Mouse (Mus musculus): ENCODE measurements at regions not wholly inside any gene's neighbourhood (a gene's known extent, or its start where the extent isn't known, plus 50 kb on each side); places are given as distances from the start of the nearest gene placed in this dataset.
"Not testable (repeated sequence)": the region's sequence is repeated elsewhere in the genome, so short reads cannot be mapped to it uniquely, and the experiment has no call there.

DNA sequence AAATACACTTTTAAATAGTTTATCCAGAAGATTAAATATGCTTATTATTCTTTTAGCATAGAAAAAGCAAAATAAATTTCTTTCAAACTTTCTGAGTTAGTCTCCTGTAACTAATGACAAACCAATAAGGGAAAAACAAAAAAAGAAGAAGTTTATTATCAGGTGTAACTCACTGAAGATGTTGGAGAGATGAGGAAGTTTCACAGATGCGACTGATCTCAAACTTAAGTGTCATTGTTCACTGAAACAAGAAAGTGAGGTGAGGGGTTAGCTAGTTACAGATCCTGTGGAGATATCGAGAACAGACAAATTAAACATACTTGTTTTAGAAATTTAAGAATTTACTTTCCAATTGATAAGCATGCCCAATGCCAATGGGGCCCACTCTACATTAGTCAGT lies 199.2 kb downstream of the Wdr20rt start:
- no peak for DNase-seq

DNA sequence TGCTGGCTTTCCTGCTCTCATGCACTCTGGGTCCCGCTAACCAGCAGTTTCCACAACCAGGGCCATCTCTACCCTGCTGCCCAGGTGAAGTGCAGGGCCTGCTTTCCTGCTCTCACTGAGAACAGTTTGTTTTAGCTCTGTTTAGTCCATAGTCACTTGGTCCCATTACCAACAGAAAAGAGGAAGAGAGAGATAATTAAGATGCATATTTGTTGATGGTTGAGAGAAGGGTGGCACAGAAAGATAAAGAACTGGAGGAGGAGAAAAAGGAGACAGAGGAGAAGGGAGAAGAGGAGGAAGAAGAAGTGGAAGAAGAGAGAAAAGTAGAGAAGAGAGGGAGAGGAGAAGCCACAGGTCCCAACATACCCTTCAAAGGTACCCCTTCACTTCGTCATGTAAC lies 200.1 kb downstream of the Wdr20rt start:
- DNase-seq: no peak

DNA sequence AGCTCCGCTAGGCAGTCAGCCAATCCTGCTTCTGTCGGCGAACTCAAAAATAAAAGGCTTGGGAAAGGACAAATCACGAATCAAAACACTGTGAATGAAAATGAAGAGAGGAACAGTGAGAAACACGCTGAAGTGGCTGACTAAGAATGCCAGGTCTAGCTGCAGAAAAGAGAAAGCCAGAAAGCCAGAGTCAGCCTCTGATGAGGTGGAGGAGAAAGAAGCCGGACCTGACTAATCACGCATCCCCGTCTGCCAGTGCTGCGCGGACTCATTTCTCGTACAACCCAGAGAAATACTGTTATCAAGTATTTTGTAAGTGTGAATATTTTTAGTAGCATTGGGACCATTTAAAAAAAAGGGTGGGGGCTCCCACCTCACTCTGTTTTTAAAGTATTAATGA lies 201.6 kb downstream of the Wdr20rt start:
- no peak for DNase-seq

DNA sequence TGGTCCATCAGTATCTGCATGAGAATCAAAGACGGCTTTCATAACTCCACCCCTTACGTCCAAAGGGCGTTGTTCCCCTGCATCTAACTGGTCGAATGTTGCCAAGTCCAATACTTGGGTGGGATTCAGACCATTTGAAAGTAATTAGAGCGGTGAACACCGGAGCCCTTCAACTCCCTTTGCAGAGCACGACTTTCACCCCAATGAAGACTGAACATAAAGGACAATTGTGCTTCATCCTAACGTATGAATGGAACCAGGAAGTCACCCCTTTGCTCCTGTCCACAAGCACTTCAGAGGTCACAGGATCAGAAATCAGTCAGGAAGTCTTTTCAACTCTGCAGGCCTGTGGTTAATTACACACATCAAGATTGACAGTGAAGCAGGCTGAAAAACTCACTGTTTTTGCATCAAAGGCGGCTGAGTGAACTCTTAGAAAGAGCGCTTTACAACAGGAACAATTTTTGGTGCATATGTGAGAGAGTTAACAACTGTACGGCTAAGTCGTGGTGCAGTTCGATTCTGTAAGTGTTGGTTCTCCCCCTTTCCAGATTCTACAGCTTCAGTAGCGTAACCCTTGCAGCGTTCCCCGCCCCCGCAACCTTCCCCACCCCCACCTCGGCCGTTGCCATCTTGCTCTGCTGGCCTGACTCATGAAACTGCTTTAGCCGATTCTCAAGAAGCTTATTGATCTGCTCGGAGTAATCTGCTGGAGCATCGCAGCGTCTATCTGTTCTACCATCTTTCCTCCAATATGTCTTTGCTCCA lies 203.1 kb downstream of the Wdr20rt start:
- no peak for DNase-seq

DNA sequence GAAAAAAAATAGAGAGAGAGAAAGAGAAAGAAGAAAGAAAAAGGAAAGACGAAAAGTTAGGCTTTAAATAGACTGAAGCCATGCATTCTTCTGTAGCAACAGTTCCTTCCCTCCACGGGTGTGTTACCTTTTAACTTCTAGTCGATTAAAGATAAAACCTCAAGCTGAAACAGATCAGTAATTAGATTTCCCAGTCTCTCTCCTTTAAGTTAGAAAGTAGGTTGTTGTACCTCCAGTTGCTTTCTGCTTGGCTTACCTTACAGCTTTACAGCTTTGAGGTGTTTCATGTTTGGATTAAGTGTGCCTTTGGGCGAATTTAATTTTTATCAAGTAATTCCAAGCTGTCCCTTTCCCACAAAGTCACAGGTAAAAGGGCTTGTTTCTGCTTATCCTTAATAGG lies 225.5 kb downstream of the Wdr20rt start:
- no peak for DNase-seq

DNA sequence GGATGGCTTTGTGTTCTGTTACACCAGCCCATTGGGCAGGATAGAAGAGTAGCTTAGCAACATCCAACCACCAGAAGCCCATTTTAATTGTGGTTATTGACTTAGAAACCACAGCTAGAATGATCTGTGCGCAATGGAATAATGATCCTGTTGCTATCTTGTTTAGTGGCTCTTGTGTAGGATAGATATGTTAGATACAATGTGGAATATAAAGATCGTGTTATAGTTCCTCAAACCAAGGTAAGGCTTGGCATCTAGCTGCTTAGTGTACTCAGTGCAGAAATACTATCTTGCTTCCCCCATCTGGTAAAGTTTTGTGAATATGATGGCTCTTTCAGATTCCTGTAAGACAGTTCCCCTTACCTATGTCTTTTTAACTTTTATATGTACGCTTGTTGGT lies 230.4 kb downstream of the Wdr20rt start:
- no peak for DNase-seq

DNA sequence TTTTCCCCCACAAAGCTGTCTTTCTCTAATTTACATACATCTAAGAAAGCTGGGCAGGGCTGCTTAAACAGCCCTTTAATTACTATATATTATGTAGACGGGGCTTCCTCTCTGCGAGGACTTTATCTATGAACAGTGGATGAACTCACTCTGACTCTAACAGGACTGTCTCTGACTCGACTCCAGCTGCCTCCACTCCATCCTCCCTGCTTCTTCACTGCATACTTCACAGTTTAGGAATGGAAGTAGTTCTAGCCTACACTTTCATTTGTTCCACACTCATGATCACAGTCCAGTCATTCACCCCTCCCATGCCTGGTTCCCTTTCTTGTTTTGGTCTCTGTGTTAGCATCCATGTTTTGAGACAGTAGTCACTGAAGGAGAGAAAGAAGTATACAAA lies 231.6 kb downstream of the Wdr20rt start:
- DNase-seq: no peak

DNA sequence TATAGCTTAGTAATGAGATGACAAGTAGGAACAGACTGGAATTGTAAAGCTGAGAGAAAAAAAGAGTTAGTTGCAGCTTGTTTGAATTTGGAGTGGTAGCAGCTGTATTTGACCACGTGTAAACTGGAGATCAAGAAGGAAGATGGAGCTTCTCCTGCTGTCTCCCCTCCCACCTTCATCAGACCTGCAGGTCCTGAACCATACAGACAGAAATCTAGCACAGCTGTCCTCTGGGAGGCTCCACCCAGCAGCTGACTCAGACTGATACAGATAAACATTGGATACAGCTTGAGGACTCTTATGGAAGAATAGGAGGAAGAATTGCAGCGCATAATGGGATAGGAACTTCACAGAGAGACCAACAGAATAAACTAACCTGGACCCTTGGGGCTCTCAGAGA lies 238.9 kb downstream of the Wdr20rt start:
- no peak for DNase-seq

DNA sequence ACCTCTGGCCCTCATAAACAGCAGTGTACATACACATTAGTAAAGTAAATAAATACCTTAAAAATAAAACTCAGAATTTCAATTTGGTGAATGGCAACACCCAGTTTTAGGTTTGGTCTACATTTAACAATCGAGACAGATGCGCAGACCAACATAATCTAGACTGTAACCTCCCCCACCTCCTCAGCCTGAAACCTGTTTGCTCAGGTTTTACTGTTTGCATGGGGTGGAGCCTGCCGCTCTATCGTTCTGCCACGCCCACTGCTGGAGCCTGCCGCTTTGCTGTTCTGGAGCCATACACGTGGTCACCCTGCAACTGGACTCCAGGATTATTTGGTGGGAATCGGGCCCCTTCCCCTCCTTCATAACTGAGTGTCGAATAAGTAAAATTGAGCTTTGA lies 253.4 kb downstream of the Wdr20rt start:
- DNase-seq: not testable (repeated sequence)

DNA sequence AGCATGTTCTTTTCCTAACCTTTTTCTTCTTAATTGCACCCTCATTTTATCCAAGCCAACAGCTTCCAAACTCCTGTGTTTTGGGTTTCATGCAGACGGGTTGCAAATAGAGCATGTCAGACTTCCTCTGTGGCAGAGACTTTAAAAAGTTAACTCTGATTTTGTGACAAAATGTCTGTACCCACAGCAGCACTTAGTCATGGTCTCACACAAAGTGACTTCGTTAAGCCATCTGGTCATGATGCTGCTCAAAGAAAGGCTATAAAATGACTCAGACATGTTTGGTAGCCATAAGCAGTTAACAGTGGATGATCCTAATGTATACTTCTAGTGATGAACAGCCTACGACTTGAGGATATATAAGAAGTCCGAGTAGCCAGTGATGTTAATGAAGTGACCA lies 255.5 kb downstream of the Wdr20rt start:
- DNase-seq: no peak

DNA sequence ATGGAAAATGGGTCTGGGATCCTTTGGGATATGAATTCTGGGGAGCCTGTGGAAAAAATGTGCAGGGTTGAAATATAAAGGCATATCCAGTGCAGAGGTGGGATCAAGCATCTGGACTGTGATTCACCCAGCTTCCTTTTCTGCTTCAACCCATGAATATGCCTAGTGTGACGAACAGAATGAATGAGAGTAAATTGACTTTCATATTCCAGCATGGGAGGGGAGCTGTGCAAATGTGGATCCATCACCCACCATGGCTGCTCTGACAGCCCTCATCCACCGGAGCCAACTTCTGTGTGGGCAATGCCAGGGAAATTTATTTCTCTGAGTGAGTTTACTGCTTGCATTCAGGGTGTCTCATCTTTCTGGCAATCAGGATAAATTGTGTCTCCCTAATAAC lies 265.8 kb downstream of the Wdr20rt start:
- no peak for DNase-seq

DNA sequence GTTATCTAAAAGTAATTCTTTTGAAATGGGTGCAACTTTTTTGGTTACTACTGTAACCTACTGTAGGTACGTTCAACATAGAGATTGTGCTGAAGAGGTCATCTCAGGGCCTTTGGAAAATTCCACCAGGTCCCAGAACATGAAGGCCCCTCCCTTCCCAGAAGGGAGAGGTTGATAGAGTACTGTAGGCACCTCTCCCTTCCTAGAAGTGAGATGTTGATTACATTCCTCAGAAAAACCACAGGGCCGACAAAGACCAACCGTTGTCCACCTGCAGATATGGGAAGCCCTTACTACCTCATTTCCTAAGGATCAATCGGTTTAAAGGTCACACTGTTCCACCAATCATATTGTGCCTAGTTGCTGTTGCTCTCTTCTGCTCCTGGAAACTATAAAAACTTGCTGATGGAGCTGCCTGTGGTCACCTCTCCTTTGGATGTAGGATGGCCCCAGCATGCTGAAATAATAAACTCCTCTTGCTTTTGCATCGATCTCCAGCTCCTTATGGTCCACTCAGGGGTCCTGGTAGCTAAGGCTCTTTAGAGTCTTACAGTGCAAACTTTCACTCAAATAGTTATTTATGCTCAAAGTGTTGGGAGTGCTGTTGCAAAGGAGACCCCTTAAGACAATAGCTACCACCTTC lies 269.2 kb downstream of the Wdr20rt start:
- no peak for DNase-seq

DNA sequence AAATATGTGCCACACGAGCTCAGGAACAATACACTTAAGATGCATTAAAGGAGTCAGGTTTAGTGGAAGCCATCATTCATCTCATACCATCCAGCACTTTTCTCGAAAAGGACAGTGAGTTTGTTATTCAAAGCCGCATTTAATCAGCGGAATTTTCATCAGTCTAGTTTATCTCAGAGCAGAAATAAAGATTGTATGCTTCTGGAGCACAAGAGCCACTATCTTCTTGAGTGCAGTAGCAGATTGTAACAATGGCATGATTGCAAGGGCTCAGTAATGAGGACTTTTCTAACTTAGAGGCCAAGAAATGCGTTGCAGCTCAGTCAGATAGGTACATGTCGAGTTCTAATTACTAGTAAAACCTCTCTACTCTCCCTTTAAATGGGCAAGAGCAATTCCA lies 271.3 kb downstream of the Wdr20rt start:
- DNase-seq: no peak

DNA sequence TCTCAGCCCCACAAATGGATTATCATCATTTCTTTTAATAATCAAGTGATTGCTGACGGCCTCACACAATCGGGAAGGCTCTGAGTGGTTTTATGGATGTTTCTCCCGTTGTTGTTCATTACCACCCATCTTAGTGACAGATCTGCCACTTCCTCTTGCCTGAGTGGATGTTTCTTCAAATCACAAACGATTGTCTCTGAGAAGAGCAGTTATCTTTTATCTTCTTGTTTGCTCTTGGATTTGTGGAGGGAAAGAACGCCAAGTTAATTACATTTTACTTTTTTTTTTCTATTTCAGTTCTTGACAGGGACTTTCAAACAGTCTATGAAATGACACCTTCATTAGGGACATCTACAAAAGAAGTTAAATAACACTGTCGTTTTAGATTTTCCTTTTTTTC lies 272.3 kb downstream of the Wdr20rt start:
- DNase-seq: no peak

DNA sequence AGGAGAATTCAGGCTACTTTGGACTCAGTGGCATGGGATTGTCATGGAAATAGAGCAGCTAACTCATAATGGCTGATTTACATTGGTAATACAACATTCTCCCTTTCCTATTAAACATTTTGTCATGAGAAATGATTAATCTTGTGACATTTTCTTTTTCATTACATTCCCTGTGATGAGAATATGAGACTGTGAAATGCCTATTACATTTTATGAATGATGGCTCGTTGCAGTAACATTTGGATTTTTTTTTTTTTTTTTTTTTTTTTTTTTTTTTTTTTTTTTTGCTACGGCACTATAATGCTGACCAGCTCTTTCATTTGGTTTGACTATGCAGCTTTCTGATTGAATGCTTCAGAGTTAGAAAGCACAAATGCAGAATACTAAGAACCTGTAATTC lies 276.1 kb downstream of the Wdr20rt start:
- DNase-seq: no peak

DNA sequence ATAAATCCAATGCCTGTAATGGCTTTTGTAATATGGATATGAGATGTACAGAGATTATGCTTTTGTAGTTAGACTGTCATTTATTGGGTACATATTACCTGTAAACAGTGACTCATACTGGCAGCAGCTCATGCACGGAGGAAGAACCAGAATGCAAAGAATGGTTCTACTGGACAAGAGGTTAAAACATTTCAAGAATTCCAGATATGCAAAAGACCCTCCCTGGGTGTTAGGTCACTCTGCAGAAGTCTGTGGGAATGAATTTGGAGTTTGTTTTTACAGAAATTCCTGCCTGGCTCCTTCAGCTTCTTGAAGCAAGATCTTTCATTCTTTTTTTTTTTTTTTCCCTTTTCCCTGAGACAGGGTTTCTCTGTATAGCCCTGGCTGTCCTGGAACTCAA lies 276.7 kb downstream of the Wdr20rt start:
- DNase-seq: no peak

DNA sequence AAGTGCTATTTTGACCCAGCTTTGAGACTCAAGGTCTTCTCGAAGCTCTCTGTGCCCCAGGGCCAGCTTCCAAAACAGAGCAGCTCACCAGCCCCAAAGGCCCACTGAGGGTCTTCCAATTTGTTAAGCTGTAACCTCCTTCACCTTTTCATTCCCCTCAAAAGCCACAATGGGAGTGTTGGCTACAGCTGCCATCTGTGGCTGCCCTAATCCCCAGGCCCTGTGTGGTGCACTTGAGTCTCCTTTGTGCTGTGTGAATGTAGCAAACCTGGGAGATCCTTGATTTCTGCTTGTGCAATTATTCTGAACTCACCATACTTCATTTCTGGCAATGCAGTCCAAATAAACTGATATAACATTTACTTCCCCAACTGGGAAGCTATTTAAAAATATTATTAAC lies 287.8 kb downstream of the Wdr20rt start:
- DNase-seq: no peak

DNA sequence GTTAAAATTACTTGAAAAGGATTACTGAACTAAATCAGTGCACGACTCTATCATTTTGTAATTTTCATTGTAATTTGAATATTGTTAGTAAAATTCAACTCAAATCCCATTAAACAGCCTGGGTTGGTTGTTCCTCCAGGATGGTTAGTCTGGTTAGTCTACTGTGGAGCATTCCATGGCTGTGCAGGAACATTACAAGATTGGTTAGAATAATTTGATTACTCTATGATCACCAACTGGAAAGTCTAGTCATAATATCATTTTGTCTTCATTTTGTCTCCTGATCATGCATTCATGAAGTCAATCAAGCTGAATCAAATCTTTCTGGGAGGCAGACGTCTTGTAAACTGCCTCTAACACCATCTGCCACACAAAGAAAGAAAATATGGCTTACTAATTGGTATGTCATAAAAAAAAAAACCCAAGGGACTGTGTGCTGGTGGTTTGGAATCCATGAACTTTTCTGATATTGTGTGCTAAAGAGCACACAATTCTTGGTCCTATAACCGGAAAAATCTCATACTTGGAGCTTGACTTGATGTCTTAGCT lies 308.9 kb downstream of the Wdr20rt start:
- DNase-seq: no peak

DNA sequence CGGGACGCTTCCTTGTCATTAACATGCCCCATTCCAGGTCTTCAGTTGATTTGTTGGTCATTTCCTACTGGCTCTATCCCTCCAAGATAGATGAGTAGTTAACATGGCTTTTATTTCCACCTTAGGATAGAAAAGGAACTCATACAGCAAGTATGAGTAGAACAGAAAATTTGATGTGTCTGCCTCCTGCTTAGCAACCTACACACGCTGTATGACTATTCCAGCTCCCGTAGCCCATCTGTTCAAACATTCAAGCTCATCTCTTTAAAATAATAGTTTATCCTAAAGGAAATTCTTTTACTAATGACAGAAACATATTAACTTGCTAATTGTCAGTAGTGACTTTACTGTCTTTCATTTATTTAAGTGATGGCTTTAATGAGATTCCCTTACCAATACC lies 323.0 kb downstream of the Wdr20rt start:
- DNase-seq: no peak

DNA sequence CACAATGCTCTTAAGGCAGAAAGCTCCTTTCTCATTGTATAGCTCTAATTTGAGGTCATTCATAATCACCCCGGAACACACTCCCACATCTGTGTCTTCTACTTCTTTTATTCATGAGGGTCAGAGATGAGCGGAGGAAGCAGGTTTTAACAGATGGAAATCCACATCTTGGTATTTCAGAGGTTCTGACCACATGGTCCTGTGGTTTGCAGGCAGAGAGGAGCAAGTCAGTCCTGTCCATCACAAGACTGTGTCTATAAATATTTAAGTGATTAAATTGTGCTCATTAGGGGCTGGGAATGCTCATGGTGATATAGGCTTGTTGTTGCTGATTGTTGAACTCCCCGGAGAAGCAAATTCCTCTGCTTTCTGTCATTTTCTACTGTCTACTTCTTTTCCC lies 326.9 kb downstream of the Wdr20rt start:
- DNase-seq: no peak

DNA sequence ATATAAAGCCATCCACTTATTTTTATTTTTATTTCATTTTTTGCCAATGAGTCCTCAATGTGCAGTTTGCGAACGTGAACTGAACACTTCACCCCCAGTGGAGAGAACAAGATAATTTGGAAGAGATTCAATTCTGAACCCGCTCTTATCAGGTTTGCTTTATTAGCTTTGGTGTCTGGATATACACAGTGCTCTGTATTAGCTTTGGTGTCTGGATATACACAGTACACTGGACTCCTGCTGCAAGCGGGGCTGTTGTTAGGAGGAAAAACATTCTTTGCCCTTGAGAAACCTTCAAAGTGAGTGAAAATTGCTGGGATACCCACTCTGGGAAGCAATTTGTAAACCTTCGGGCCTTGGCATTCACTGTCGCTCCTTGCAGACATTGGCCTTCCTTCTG lies 333.7 kb downstream of the Wdr20rt start:
- no peak for DNase-seq

DNA sequence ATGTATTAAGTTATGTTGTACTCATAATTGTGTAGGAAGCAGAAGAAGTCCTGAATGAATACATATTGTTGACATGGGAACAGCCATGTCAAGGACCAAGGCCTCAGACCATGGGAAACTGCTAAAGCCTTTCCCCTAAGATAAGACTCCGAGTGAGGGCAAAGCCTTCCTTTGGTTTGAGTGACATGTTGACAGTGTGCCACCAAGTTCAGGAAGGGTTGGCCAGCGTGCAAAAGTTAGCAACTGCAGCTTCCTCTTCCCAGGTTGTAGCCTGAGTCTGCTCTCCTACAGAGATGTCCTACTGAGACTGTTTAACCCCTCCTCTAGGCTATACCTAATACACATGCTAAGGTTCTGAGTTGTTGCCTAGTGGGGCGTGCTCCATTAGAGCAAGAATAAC lies 334.5 kb downstream of the Wdr20rt start:
- no peak for DNase-seq

DNA sequence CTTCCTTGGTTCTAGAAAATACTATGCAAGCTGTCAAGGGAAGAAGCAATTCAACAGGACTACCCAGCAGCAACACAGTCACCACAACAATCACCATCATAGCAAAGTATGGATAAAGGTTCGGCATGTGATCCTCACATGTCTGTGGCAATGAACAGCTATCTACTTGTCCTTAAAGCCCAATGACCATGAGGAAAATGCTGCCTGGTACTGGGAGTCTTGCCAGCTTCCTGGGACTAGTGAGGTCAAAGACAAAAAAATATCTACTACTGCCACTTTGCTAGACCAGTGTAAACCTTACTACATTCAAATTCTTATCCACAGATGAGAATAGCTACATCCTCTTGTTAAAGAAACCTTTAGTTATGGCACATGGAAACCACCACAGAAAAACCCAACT lies 346.3 kb downstream of the Wdr20rt start:
- DNase-seq: no peak

DNA sequence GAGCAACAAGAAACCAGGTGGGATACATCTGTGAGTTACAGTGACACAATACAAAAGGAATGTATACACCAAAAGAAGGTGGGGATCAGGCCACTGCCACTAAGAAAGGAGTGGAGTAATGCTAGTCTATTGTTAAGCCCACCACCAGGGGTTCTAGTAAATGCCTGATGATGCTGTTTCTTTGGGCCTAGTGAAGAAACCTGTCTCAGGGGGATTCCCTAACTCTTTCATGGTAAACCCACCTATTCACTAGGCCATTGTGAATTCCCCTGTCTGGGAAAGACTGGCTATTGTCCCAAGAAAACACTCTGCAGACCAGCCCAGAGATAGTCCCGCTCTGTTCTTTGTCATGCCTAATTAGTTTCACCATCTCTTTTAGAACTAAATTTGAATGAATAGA lies 368.2 kb downstream of the Wdr20rt start:
- no peak for DNase-seq

DNA sequence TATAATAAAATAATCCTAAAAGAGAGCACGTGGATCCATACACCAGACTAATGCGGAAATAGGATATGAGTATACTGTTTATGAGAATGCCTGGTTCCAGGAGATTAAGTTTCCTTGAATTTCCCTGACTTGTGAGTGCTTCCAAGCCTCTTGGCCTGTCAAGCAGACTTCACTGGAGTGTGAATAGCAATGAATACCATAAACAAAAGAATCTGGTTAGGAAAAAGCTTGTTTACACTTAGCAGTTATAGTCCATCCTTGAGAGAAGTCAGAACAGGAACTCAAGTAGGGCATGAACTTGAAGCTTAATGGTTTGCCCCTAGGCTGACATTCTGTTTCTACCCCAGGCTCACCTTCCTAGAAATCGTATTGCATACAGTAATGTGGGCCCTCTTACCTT lies 368.8 kb downstream of the Wdr20rt start:
- no peak for DNase-seq
